Mouse (Mus musculus): Measurements from ENCODE around the gene Pick1. TPM values are rescaled to one million over a fixed set of nuclear protein-coding genes. Genes with fewer than 3 reads are reported as not detected.

Gene Pick1
- 75.0 and 88.0 TPM in 2 replicates for polyA plus RNA-seq (2015; fragmentation: Nextera tagmentation; extraction: Ambion mirVana)

GRCm38 (mm10) chr15:79229058-79229821 lies at the start of gene Pick1, which contains the start of gene Gm49486:
Gene Pick1 (plus strand): TSS chr15:79229173.
Gene Gm49486 (plus strand): TSS chr15:79229391.
- Histone ChIP-seq H3K4me2 (peak within 1 kb of the TSS; percentile 68), H3K4me1 (replicated peaks) (peaks cover 25% of the 10 kb centered on the region), H3K4me3 (peak within 1 kb of the TSS; percentile 64), H3K9ac (peak within 1 kb of the TSS; percentile 86), H3K9me3 (no peaks in the 10 kb centered on the region), H3K36me3 (peaks cover 27% of the 10 kb centered on the region), H3K27me3 (no peaks in the 10 kb centered on the region), H3K27ac (replicated peaks) (peak within 1 kb of the TSS; percentile 95)
- ATAC-seq (ENCODE audit: low read depth): peak; percentile 91
- WGBS: 2% methylated on average over 51 of the region's 51 CpGs

GRCm38 (mm10) chr15:79185213-79185612 lies 43.8 kb upstream of the Pick1 start:
- no peak overlapping the region for H3K9ac ChIP-seq

GRCm38 (mm10) chr15:79187819-79188218 lies 41.2 kb upstream of the Pick1 start:
- 90% methylated on average over 8 of the region's 8 CpGs for WGBS
- ATAC-seq (ENCODE audit: low read depth): no peak
- no peak overlapping the region for H3K27ac ChIP-seq (replicated peaks)

More at GRCm38 (mm10) chr15:79185213-79185612, 43.8 kb upstream of the Pick1 start:
- Histone ChIP-seq H3K4me2 (no peak overlapping the region), H3K27me3 (no peaks in the 10 kb centered on the region), H3K36me3 (no peaks in the 10 kb centered on the region), H3K27ac (replicated peaks) (no peak overlapping the region), H3K9me3 (no peaks in the 10 kb centered on the region), H3K4me3 (no peak overlapping the region), H3K4me1 (replicated peaks) (no peaks in the 10 kb centered on the region)
- WGBS: 85% methylated on average over 10 of the region's 10 CpGs
- no peak for ATAC-seq (ENCODE audit: low read depth)

GRCm38 (mm10) chr15:79191426-79191825 lies 37.5 kb upstream of the Pick1 start:
- no peaks in the 10 kb centered on the region for H3K36me3 ChIP-seq
- no peak overlapping the region for H3K27ac ChIP-seq (replicated peaks)
- H3K9me3 ChIP-seq: no peaks in the 10 kb centered on the region
- H3K4me3 ChIP-seq: no peak overlapping the region
- peaks cover 39% of the 10 kb centered on the region for H3K4me1 ChIP-seq (replicated peaks)
- H3K27me3 ChIP-seq: no peaks in the 10 kb centered on the region
- ATAC-seq (ENCODE audit: low read depth): no peak
- 99% methylated on average over 2 of the region's 2 CpGs for WGBS
- H3K9ac ChIP-seq: no peak overlapping the region
- no peak overlapping the region for H3K4me2 ChIP-seq

More at GRCm38 (mm10) chr15:79187819-79188218, 41.2 kb upstream of the Pick1 start:
- Histone ChIP-seq H3K4me1 (replicated peaks) (peaks cover 10% of the 10 kb centered on the region), H3K4me2 (no peak overlapping the region), H3K27me3 (no peaks in the 10 kb centered on the region), H3K4me3 (no peak overlapping the region), H3K36me3 (no peaks in the 10 kb centered on the region), H3K9me3 (no peaks in the 10 kb centered on the region), H3K9ac (no peak overlapping the region)

GRCm38 (mm10) chr15:79192450-79192849 lies 36.5 kb upstream of the Pick1 start:
- Histone ChIP-seq H3K4me1 (replicated peaks) (peaks cover 39% of the 10 kb centered on the region), H3K27me3 (no peaks in the 10 kb centered on the region), H3K4me2 (peak overlapping the region; percentile 40), H3K36me3 (no peaks in the 10 kb centered on the region), H3K9ac (no peak overlapping the region), H3K27ac (replicated peaks) (peak overlapping the region; percentile 93), H3K9me3 (no peaks in the 10 kb centered on the region), H3K4me3 (no peak overlapping the region)
- 0 out of 2 replicates have a peak, but pooled peaks have one; percentile 16 for ATAC-seq (ENCODE audit: low read depth)
- WGBS: 71% methylated on average over 6 of the region's 6 CpGs

- peak; percentile 83 for ATAC-seq (ENCODE audit: low read depth)
- Histone ChIP-seq H3K4me1 (replicated peaks) (peaks cover 39% of the 10 kb centered on the region), H3K4me2 (peak overlapping the region; percentile 40), H3K27me3 (no peaks in the 10 kb centered on the region), H3K9ac (peak overlapping the region; percentile 60), H3K9me3 (no peaks in the 10 kb centered on the region), H3K4me3 (no peak overlapping the region), H3K27ac (replicated peaks) (peak overlapping the region; percentile 93), H3K36me3 (no peaks in the 10 kb centered on the region)
- 10% methylated on average over 26 of the region's 27 CpGs for WGBS
Observed at GRCm38 (mm10) chr15:79192885-79193845, 35.8 kb upstream of the Pick1 start.

- peak overlapping the region; percentile 60 for H3K9ac ChIP-seq
- 82% methylated on average over 9 of the region's 9 CpGs for WGBS
- no peak overlapping the region for H3K4me3 ChIP-seq
- 0 out of 2 replicates have a peak overlapping the region, but pooled peaks have one; percentile 40 for H3K4me2 ChIP-seq
- no peaks in the 10 kb centered on the region for H3K9me3 ChIP-seq
- H3K27me3 ChIP-seq: no peaks in the 10 kb centered on the region
- peak overlapping the region; percentile 93 for H3K27ac ChIP-seq (replicated peaks)
- peak; percentile 25; the same call in 1 of the 2 replicates for ATAC-seq (ENCODE audit: low read depth)
- H3K36me3 ChIP-seq: no peaks in the 10 kb centered on the region
- H3K4me1 ChIP-seq (replicated peaks): peaks cover 39% of the 10 kb centered on the region
Observed at GRCm38 (mm10) chr15:79194048-79194447, 34.9 kb upstream of the Pick1 start.

- Histone ChIP-seq H3K9me3 (no peaks in the 10 kb centered on the region), H3K36me3 (no peaks in the 10 kb centered on the region), H3K27me3 (no peaks in the 10 kb centered on the region), H3K4me1 (replicated peaks) (peaks cover 39% of the 10 kb centered on the region), H3K27ac (replicated peaks) (peak overlapping the region; percentile 93; the same call in 1 of the 2 replicates), H3K4me2 (no peak overlapping the region), H3K9ac (no peak overlapping the region), H3K4me3 (no peak overlapping the region)
- 74% methylated on average over 2 of the region's 2 CpGs for WGBS
- no peak for ATAC-seq (ENCODE audit: low read depth)
Observed at GRCm38 (mm10) chr15:79194946-79195345, 34.0 kb upstream of the Pick1 start.

GRCm38 (mm10) chr15:79195492-79195891 lies 33.5 kb upstream of the Pick1 start:
- no peak overlapping the region for H3K4me2 ChIP-seq
- no peak for ATAC-seq (ENCODE audit: low read depth)
- peaks cover 39% of the 10 kb centered on the region for H3K4me1 ChIP-seq (replicated peaks)
- H3K9ac ChIP-seq: 0 out of 2 replicates have a peak overlapping the region, but pooled peaks have one; percentile 8
- H3K9me3 ChIP-seq: no peaks in the 10 kb centered on the region
- H3K36me3 ChIP-seq: no peaks in the 10 kb centered on the region
- H3K27ac ChIP-seq (replicated peaks): no peak overlapping the region
- H3K4me3 ChIP-seq: no peak overlapping the region
- no peaks in the 10 kb centered on the region for H3K27me3 ChIP-seq
- 82% methylated on average over 8 of the region's 8 CpGs for WGBS

- WGBS: 96% methylated on average over 12 of the region's 12 CpGs
- no peaks in the 10 kb centered on the region for H3K36me3 ChIP-seq
- H3K4me1 ChIP-seq (replicated peaks): peaks cover 38% of the 10 kb centered on the region
- ATAC-seq (ENCODE audit: low read depth): no peak
- no peaks in the 10 kb centered on the region for H3K9me3 ChIP-seq
- H3K9ac ChIP-seq: no peak overlapping the region
- H3K27me3 ChIP-seq: no peaks in the 10 kb centered on the region
- no peak overlapping the region for H3K27ac ChIP-seq (replicated peaks)
- H3K4me3 ChIP-seq: no peak overlapping the region
- no peak overlapping the region for H3K4me2 ChIP-seq
Observed at GRCm38 (mm10) chr15:79199390-79199976, 29.5 kb upstream of the Pick1 start.

- H3K4me3 ChIP-seq: no peak overlapping the region
- H3K36me3 ChIP-seq: no peaks in the 10 kb centered on the region
- peak overlapping the region; percentile 34 for H3K4me2 ChIP-seq
- H3K4me1 ChIP-seq (replicated peaks): peaks cover 27% of the 10 kb centered on the region
- WGBS: 6% methylated on average over 13 of the region's 13 CpGs
- no peaks in the 10 kb centered on the region for H3K9me3 ChIP-seq
- peak overlapping the region; percentile 60 for H3K9ac ChIP-seq
- peak overlapping the region; percentile 59 for H3K27ac ChIP-seq (replicated peaks)
- peak; percentile 88 for ATAC-seq (ENCODE audit: low read depth)
- H3K27me3 ChIP-seq: no peaks in the 10 kb centered on the region
Observed at GRCm38 (mm10) chr15:79201491-79202150, 27.4 kb upstream of the Pick1 start.
